Mouse (Mus musculus): ENCODE data around the gene Htr5b. TPM values are rescaled to one million over a fixed set of nuclear protein-coding genes. Genes with fewer than 3 reads are reported as not detected.

Htr5b gene
- polyA plus RNA-seq, 1 experiment from 2014 or later: 0.89 TPM

DNA sequence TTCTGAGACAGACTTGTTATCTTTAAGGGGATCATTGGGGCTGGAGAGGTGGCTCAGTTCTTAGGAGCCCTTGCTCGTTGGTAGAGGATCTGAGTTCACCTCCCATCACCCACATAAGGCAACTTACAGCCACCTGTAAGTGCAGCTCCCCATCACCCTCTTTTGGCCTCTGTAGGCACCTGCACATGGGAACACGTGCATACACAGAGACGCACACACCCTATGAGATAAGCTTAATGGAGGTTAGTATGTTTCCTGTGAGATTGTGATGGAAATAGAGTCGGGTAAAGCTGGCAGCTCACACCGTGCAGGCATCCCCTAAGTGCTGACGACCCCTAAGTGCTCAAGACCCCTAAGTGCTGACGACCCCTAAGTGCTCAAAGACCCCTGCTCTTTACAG lies 3.2 kb upstream of the Htr5b start:
- peaks cover 10% of the 10 kb centered on the region for H3K4me1 ChIP-seq (replicated peaks)
- no peak overlapping the region for H3K9ac ChIP-seq (replicated peaks)
- no peak overlapping the region for H3K27ac ChIP-seq
- 69% methylated on average over 7 of the region's 7 CpGs for WGBS
- peaks cover 34% of the 10 kb centered on the region for H3K27me3 ChIP-seq
- H3K4me2 ChIP-seq: no peak overlapping the region
- no peak for ATAC-seq (ENCODE audit: insufficient number of reproducible peaks, insufficient read depth, low FRiP score, low TSS enrichment, low read depth)
- H3K4me3 ChIP-seq (replicated peaks): no peak overlapping the region
- no peaks in the 10 kb centered on the region for H3K36me3 ChIP-seq
- no peaks in the 10 kb centered on the region for H3K9me3 ChIP-seq

DNA sequence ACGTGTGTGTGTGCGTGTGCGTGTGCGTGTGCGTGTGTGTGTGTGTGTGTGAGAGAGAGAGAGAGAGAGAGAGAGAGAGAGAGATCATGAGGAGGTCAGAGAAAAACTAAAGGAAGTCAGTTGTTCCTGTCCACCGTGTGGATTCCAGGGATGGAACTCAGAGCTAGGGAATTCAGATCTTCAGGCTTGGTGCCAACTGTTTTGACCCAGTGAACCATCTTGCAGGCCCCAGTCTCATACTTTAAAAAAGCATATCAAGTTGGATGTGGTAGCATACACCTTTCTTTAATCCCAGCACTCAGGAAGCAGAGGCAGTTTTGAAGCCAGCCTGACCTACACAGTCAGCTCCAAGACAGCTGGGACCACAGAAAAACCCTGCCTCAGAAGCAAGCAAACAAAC lies 1.0 kb upstream of the Htr5b start:
- 85% methylated on average over 6 of the region's 6 CpGs for WGBS
- no peak for ATAC-seq (ENCODE audit: insufficient number of reproducible peaks, insufficient read depth, low FRiP score, low TSS enrichment, low read depth)
- Histone ChIP-seq H3K4me2 (no peak overlapping the region), H3K27me3 (peaks cover 37% of the 10 kb centered on the region), H3K4me3 (replicated peaks) (no peak overlapping the region), H3K9me3 (no peaks in the 10 kb centered on the region), H3K4me1 (replicated peaks) (peaks cover 10% of the 10 kb centered on the region), H3K36me3 (no peaks in the 10 kb centered on the region), H3K27ac (no peak overlapping the region), H3K9ac (replicated peaks) (no peak overlapping the region)

DNA sequence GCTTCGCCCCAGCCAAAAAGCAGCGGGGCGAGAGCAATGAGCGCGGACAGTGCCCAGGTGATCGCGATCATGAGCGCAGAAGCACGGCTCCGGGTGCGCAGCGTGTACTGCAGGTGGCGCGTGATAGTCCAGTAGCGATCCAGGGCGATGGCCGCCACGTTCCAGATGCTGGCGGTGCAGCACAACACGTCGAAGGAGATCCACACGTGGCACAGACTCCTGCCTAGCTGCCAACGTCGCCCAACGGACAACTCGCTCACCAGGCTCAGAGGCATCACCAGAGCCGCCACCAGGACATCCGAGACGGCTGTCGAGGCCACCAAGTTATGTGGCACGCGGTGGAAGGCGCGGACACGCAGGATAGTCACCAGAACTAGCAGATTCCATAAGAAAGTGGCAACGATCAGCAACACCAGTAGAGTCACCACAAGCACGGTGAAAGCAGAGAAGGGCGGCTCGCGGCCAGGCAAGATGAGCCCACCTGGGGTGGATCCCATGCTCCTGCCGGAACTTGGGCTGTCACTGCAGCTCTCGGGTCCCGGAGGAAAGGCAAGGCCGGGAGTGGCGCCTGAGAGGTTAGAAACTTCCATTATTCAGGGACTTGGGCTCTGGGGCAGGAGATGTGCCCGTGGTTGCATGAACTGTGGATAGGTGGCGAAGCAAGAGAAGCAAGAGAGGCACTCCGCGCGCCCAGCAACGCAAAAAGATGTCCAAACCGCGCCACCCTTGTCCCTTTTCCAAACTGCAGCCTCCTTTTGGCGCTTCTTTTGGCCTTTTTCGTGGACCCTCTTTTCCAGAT lies 466 bp downstream of the Htr5b start:
- no peak overlapping the region for H3K9ac ChIP-seq (replicated peaks)
- peak; percentile 12; the same call in 1 of the 2 replicates for ATAC-seq (ENCODE audit: insufficient number of reproducible peaks, insufficient read depth, low FRiP score, low TSS enrichment, low read depth)
- H3K4me3 ChIP-seq (replicated peaks): peak overlapping the region; percentile 40

DNA sequence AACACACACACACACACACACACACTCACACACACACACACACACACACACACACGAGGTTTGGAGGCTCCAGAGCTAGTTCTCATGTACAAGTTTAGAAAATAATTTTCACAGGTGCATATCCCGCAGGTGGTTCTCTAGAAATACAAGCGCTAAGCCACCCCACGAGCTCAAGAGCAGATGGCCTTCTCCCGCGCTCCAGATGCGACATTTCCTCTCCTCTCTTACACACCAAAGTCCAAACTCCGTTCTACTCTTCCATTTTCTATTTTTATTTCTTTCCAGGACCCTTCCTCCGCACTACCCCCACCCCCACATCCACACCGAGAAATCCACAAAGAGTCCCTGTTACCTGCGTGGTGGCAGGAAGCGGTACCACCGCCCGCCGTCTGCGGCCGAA lies 1.2 kb downstream of the Htr5b start:
- H3K4me3 ChIP-seq (replicated peaks): peak overlapping the region; percentile 40
- no peak overlapping the region for H3K9ac ChIP-seq (replicated peaks)
- peaks cover 37% of the 10 kb centered on the region for H3K27me3 ChIP-seq
- H3K4me1 ChIP-seq (replicated peaks): peaks cover 10% of the 10 kb centered on the region
- 40% methylated on average over 17 of the region's 17 CpGs for WGBS
- no peaks in the 10 kb centered on the region for H3K9me3 ChIP-seq
- H3K36me3 ChIP-seq: no peaks in the 10 kb centered on the region
- H3K27ac ChIP-seq: no peak overlapping the region
- no peak for ATAC-seq (ENCODE audit: insufficient number of reproducible peaks, insufficient read depth, low FRiP score, low TSS enrichment, low read depth)
- peak overlapping the region; percentile 79 for H3K4me2 ChIP-seq

More for the DNA sequence above, 466 bp downstream of the Htr5b start:
- peaks cover 10% of the 10 kb centered on the region for H3K4me1 ChIP-seq (replicated peaks)
- H3K27me3 ChIP-seq: peaks cover 37% of the 10 kb centered on the region
- WGBS: 12% methylated on average over 55 of the region's 55 CpGs
- no peaks in the 10 kb centered on the region for H3K9me3 ChIP-seq
- no peaks in the 10 kb centered on the region for H3K36me3 ChIP-seq
- H3K27ac ChIP-seq: no peak overlapping the region
- peak overlapping the region; percentile 79 for H3K4me2 ChIP-seq

DNA sequence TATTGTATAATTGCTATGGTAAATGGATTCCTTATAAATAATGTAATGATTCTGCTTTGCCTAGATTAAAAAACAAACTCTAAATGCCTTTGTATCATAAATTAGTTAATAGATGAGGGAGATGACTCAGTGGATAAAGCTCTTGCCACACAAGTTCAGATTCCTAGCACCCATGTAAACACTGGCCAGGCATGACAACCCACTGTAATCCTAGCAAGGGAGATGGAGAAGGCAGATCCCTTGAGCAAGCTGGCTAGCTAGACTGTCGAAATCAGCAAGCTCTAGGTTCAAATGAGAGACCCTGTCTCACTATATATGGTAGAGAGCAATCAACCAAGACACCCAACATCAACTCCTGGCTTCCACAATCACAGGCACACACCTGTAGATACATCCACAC lies 9.7 kb downstream of the Htr5b start:
- Histone ChIP-seq H3K9ac (replicated peaks) (no peak overlapping the region), H3K36me3 (no peaks in the 10 kb centered on the region), H3K27ac (no peak overlapping the region), H3K27me3 (no peaks in the 10 kb centered on the region), H3K9me3 (no peaks in the 10 kb centered on the region), H3K4me3 (replicated peaks) (no peak overlapping the region), H3K4me1 (replicated peaks) (no peaks in the 10 kb centered on the region), H3K4me2 (no peak overlapping the region)
- ATAC-seq (ENCODE audit: insufficient number of reproducible peaks, insufficient read depth, low FRiP score, low TSS enrichment, low read depth): no peak
- 86% methylated on average over 1 of the region's 1 CpGs for WGBS

DNA sequence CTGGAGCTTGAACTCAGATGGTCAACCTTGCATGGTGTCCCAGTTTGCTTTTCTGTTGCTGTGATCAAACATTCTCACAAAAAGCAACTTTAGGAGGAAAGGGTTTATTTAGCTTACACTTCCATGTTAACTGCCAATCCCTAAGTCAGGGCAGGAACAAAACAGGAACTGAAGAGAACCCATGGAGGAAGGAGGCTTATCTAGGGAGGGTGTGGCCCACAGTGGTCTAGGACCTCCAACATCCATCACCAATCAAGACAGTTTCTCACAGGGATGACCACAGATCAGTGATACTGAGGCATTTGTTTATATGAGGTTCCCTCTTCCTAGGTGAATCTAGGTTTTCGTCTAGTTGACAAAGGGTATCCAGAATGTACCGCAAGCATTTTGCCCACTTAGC lies 16.3 kb downstream of the Htr5b start:
- Histone ChIP-seq H3K4me3 (replicated peaks) (no peak overlapping the region), H3K36me3 (no peaks in the 10 kb centered on the region; the same call in 1 of the 2 replicates), H3K9me3 (no peaks in the 10 kb centered on the region), H3K27me3 (no peaks in the 10 kb centered on the region), H3K27ac (no peak overlapping the region), H3K4me2 (no peak overlapping the region), H3K4me1 (replicated peaks) (no peaks in the 10 kb centered on the region), H3K9ac (replicated peaks) (no peak overlapping the region)
- 77% methylated on average over 2 of the region's 2 CpGs for WGBS
- no peak for ATAC-seq (ENCODE audit: insufficient number of reproducible peaks, insufficient read depth, low FRiP score, low TSS enrichment, low read depth)

DNA sequence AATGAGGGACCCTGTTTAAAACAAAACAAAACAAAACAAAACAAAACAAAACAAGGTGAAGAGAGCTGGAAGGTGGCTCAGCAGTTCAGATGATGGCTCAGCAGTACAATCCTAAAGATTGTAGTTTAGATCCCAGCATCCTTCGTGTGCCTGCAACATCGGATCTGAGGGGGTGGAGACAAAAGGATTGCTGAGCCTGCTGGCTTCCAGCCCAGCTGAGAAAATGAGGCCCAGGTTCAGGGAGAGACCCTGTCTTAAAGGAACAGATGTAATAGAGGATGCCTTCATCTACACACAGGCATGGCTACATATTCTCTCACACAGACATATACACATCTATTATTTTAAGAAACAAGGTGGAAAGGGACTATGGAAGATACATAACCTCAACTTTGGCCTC lies 17.1 kb downstream of the Htr5b start:
- Histone ChIP-seq H3K36me3 (no peaks in the 10 kb centered on the region; the same call in 1 of the 2 replicates), H3K27me3 (no peaks in the 10 kb centered on the region), H3K4me3 (replicated peaks) (no peak overlapping the region), H3K4me1 (replicated peaks) (no peaks in the 10 kb centered on the region), H3K9ac (replicated peaks) (no peak overlapping the region), H3K9me3 (no peaks in the 10 kb centered on the region), H3K27ac (no peak overlapping the region), H3K4me2 (no peak overlapping the region)
- WGBS: 50% methylated on average over 2 of the region's 2 CpGs
- ATAC-seq (ENCODE audit: insufficient number of reproducible peaks, insufficient read depth, low FRiP score, low TSS enrichment, low read depth): no peak

DNA sequence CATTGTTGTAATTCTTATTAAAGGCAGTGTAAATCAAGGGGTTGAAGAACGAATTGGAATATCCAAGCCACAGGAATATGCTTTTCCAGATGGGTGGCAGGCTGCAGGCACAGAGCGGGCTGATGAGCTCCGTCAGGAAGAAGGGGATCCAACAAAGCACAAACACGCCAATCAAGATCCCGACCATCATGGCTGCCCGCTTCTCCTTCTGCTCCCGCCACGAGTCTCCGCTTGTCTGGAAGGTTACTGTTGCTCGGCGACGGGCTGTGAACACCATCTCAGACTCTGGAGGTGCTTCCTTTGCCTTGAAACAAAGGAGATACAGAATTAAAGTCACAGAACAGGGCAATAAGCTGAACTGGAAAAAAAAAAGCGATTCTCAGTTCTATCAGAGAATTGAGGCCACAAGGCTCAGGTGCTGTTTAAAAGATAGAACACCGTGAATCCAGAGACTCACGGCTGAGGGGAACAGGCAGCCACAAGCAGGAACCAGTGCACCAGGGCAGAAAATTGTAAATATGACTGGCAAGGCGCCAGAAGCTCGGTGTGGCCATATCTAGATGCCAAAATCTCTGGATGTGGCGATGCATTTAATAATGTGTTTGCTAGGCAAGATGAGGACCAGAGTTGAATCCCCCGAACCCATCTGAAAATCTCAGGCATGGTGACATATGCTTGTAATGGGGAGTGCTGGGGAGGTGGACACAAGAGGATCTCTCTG lies 17.7 kb downstream of the Htr5b start:
- Histone ChIP-seq H3K4me1 (replicated peaks) (no peaks in the 10 kb centered on the region), H3K4me3 (replicated peaks) (no peak overlapping the region), H3K36me3 (no peaks in the 10 kb centered on the region; the same call in 1 of the 2 replicates), H3K4me2 (no peak overlapping the region), H3K9me3 (no peaks in the 10 kb centered on the region), H3K27ac (no peak overlapping the region), H3K27me3 (no peaks in the 10 kb centered on the region), H3K9ac (replicated peaks) (no peak overlapping the region)
- no peak for ATAC-seq (ENCODE audit: insufficient number of reproducible peaks, insufficient read depth, low FRiP score, low TSS enrichment, low read depth)
- 85% methylated on average over 19 of the region's 19 CpGs for WGBS

DNA sequence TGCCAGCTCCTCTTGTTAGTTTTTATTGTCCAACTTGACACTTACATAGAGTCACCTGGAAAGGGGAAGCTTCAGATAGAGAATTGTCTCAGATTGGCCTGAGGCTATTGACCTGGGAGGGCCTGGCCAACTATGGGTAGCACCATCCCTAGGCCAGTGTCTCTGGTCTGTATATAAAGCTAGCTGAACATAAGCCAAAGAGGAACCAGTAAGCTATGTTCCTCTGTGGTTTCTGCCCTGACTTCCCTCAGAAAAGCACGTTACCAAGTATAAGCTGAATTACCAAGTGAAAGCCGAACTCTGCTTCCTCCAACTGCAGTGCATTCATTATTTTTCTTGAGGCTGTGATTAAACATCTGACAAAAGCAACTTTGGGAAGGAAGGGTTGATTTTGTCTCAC lies 19.5 kb downstream of the Htr5b start:
- Histone ChIP-seq H3K4me1 (replicated peaks) (no peaks in the 10 kb centered on the region), H3K9me3 (no peaks in the 10 kb centered on the region), H3K36me3 (peaks cover 12% of the 10 kb centered on the region; the same call in 1 of the 2 replicates), H3K27me3 (no peaks in the 10 kb centered on the region), H3K27ac (no peak overlapping the region), H3K4me2 (no peak overlapping the region), H3K9ac (replicated peaks) (no peak overlapping the region), H3K4me3 (replicated peaks) (no peak overlapping the region)
- WGBS: 78% methylated on average over 2 of the region's 2 CpGs
- ATAC-seq (ENCODE audit: insufficient number of reproducible peaks, insufficient read depth, low FRiP score, low TSS enrichment, low read depth): no peak

DNA sequence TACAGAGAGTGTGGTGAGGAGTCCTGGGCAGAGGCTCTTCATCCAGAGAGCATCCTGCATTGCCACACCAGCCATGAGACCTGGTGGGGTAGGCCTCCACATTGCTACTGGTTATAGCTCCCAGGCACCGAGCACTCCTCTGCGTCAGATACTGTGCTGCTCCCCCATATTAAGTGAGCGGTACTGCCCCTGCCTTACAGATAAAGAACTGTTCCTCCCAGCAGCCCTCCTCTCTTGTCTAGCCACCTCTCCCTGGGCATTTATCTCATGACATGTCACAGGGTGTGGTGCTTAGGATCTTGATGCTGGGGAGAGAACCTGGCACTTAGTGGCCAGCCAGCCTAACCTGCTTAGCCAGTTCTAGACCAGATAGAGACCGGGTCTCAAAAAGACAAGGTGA lies 31.2 kb downstream of the Htr5b start:
- H3K4me3 ChIP-seq (replicated peaks): no peak overlapping the region
- no peak overlapping the region for H3K27ac ChIP-seq
- H3K36me3 ChIP-seq: peaks cover 91% of the 10 kb centered on the region
- no peak overlapping the region for H3K4me2 ChIP-seq
- H3K9ac ChIP-seq (replicated peaks): no peak overlapping the region
- no peak for ATAC-seq (ENCODE audit: insufficient number of reproducible peaks, insufficient read depth, low FRiP score, low TSS enrichment, low read depth)
- no peaks in the 10 kb centered on the region for H3K27me3 ChIP-seq
- no peaks in the 10 kb centered on the region for H3K9me3 ChIP-seq
- WGBS: 90% methylated on average over 4 of the region's 4 CpGs
- H3K4me1 ChIP-seq (replicated peaks): no peaks in the 10 kb centered on the region

DNA sequence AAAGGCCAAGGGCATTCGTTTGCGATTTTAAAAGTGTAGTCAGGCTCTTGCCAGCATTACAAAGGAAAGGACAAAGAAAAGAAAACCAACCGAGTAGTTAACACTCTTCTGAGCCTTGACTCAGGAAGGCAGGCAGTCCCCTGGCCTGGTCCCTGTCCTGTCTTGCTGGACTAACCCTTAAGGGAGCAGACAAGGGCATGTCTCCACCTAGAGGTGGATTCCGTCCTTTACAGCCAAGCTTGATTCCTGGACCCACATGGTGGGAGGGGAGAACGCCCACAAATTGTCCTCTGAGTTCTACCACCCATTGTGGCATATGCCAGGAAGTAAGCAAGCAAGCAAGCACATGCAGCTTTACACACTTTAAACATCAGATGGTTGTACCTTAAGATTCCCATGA lies 38.0 kb downstream of the Htr5b start:
- Histone ChIP-seq H3K9me3 (no peaks in the 10 kb centered on the region), H3K4me2 (no peak overlapping the region), H3K9ac (replicated peaks) (no peak overlapping the region), H3K36me3 (peaks cover 66% of the 10 kb centered on the region), H3K27me3 (no peaks in the 10 kb centered on the region), H3K4me1 (replicated peaks) (no peaks in the 10 kb centered on the region), H3K4me3 (replicated peaks) (no peak overlapping the region), H3K27ac (no peak overlapping the region)
- 35% methylated on average over 5 of the region's 5 CpGs for WGBS
- ATAC-seq (ENCODE audit: insufficient number of reproducible peaks, insufficient read depth, low FRiP score, low TSS enrichment, low read depth): no peak

All from limb, embryonic 12.5 days (tissue).